24 mouse cellular contexts compared by ENCODE assay signal in genomic region chr19:16520608-16521007, GRCm38 (mm10).
DNase-seq lines count a peak whose midpoint lies in the region; ATAC-seq and TF ChIP-seq lines count a peak whose summit lies in the region.
"Had no signal": no experiment of that assay in that cellular context is flagged by ENCODE, and none has a peak within 500 bp of the region (broad histone marks: within the 10 kb centered on the region; RNA-seq: fewer than 3 reads in every experiment).

No protein-coding gene starts in this region.

- DNase-seq in liver, embryonic 14.5 days (ENCODE audit: low read depth in 3 of 3, low spot score in 3 of 3) = no peak
- DNase-seq in left cerebral cortex, adult 9 months (ENCODE audit: low spot score in 2 of 2) = no peak
- DNase-seq in lung, postnatal 0 days (ENCODE audit: low spot score) = no peak
- DNase-seq in kidney, adult 9 months = no peak
- DNase-seq: adrenal gland, adult 2 months; adrenal gland, postnatal 10 days; adrenal gland, postnatal 25 days; cerebellum, adult 11 months; cerebellum, adult 18-20 months; cerebellum, adult 8-10 months; cerebellum, adult 9-11 months; cerebellum, postnatal 14 days; cerebellum, postnatal 36 days; embryo, embryonic 11 days had no signal

- no peak for TF ChIP-seq CTCF in liver, embryonic 14.5 days (IDR thresholded peaks at IDR 0.05; ENCODE audit: low read depth)
- TF ChIP-seq CTCF in lung, postnatal 0 days (IDR thresholded peaks at IDR 0.05) = no peak

- peak; percentile 56; the same call in 1 of the 2 replicates for ATAC-seq in liver, embryonic 14.5 days (ENCODE audit: insufficient read depth)
- no peak for ATAC-seq in liver, embryonic 12.5 days
- ATAC-seq in erythroblast, adult 5-6 weeks (replicated peaks; ENCODE audit: low FRiP score, poor library complexity, severe bottlenecking) = peak; percentile 40
- ATAC-seq in erythroid progenitor cell, adult 5-6 weeks (replicated peaks; ENCODE audit: low FRiP score, poor library complexity, severe bottlenecking) = 0 out of 2 replicates have a peak, but pooled peaks have one; percentile 56
- peak; percentile 50 for ATAC-seq in megakaryocyte progenitor cell, adult 5-6 weeks (replicated peaks; ENCODE audit: poor library complexity)
- no peak for ATAC-seq in lung, postnatal 0 days
- ATAC-seq: forebrain, embryonic 14.5 days; forebrain, embryonic 16.5 days had no signal

- no peaks in the 10 kb centered on the region for H3K36me3 ChIP-seq in liver, embryonic 14.5 days (replicated peaks; ENCODE audit: control insufficient read depth, insufficient read depth, low read depth)
- H3K36me3 ChIP-seq in liver, embryonic 12.5 days = no peaks in the 10 kb centered on the region
- no peaks in the 10 kb centered on the region for H3K36me3 ChIP-seq in lung, postnatal 0 days (ENCODE audit: insufficient read depth, low read length)
- H3K36me3 ChIP-seq: embryonic facial prominence, embryonic 13.5 days; embryonic facial prominence, embryonic 15.5 days; forebrain, embryonic 10.5 days; forebrain, embryonic 12.5 days had no signal

- no peak overlapping the region for H3K27ac ChIP-seq in liver, embryonic 14.5 days
- H3K27ac ChIP-seq in liver, embryonic 12.5 days = no peak overlapping the region
- H3K27ac ChIP-seq in lung, postnatal 0 days (ENCODE audit: low read length) = no peak overlapping the region
- H3K27ac ChIP-seq: embryonic facial prominence, embryonic 13.5 days; embryonic facial prominence, embryonic 15.5 days; forebrain, embryonic 10.5 days; forebrain, embryonic 12.5 days had no signal

- H3K9ac ChIP-seq in liver, embryonic 14.5 days (replicated peaks) = no peak overlapping the region
- no peak overlapping the region for H3K9ac ChIP-seq in liver, embryonic 12.5 days
- H3K9ac ChIP-seq in lung, postnatal 0 days (replicated peaks; ENCODE audit: low read depth) = no peak overlapping the region
- H3K9ac ChIP-seq: embryonic facial prominence, embryonic 13.5 days; embryonic facial prominence, embryonic 15.5 days; forebrain, embryonic 12.5 days had no signal

- peaks cover 0 to 12% of the 10 kb centered on the region in 2 experiments; a peak in 3 of 4 replicates for H3K4me1 ChIP-seq in liver, embryonic 14.5 days (replicated peaks; ENCODE audit: control insufficient read depth in 2 of 2, insufficient read depth in 2 of 2, low read length in 1 of 2)
- peaks cover 24% of the 10 kb centered on the region; the same call in 1 of the 2 replicates for H3K4me1 ChIP-seq in liver, embryonic 12.5 days
- no peaks in the 10 kb centered on the region for H3K4me1 ChIP-seq in lung, postnatal 0 days (ENCODE audit: insufficient read depth, low read depth, low read length)
- H3K4me1 ChIP-seq: embryonic facial prominence, embryonic 13.5 days; embryonic facial prominence, embryonic 15.5 days; forebrain, embryonic 12.5 days had no signal

- H3K4me3 ChIP-seq in liver, embryonic 14.5 days (ENCODE audit: insufficient read depth in 1 of 2, low read depth in 2 of 2, low read length in 2 of 2) = no peak overlapping the region
- H3K4me3 ChIP-seq in liver, embryonic 12.5 days = no peak overlapping the region
- H3K4me3 ChIP-seq in lung, postnatal 0 days (ENCODE audit: low read depth, low read length) = no peak overlapping the region
- H3K4me3 ChIP-seq: embryonic facial prominence, embryonic 13.5 days; embryonic facial prominence, embryonic 15.5 days; forebrain, embryonic 10.5 days; forebrain, embryonic 12.5 days had no signal

- H3K27me3 ChIP-seq in liver, embryonic 14.5 days (ENCODE audit: control insufficient read depth, insufficient read depth, low read length) = no peaks in the 10 kb centered on the region
- no peaks in the 10 kb centered on the region for H3K27me3 ChIP-seq in liver, embryonic 12.5 days (replicated peaks)
- H3K27me3 ChIP-seq in lung, postnatal 0 days (replicated peaks; ENCODE audit: insufficient read depth, low read length) = no peaks in the 10 kb centered on the region
- H3K27me3 ChIP-seq: embryonic facial prominence, embryonic 13.5 days; embryonic facial prominence, embryonic 15.5 days; forebrain, embryonic 12.5 days had no signal

- peak; percentile 34; the same call in 1 of the 2 replicates for TF ChIP-seq EP300 in liver, embryonic 14.5 days (IDR thresholded peaks at IDR 0.05; ENCODE audit: low read depth)
- TF ChIP-seq EP300 in lung, postnatal 0 days (IDR thresholded peaks at IDR 0.05) = no peak

- 47% methylated on average over 3 of the region's 3 CpGs for WGBS in liver, embryonic 14.5 days (ENCODE audit: insufficient replicate concordance)
- 40% methylated on average over 3 of the region's 3 CpGs for WGBS in liver, embryonic 12.5 days (ENCODE audit: insufficient replicate concordance)
- WGBS in lung, postnatal 0 days = 84% methylated on average over 3 of the region's 3 CpGs

- no peak overlapping the region for H3K4me2 ChIP-seq in liver, embryonic 14.5 days (ENCODE audit: low read depth)
- H3K4me2 ChIP-seq in liver, embryonic 12.5 days = no peak overlapping the region
- H3K4me2 ChIP-seq in lung, postnatal 0 days (replicated peaks; ENCODE audit: low read depth, low read length) = no peak overlapping the region
- H3K4me2 ChIP-seq: embryonic facial prominence, embryonic 13.5 days; embryonic facial prominence, embryonic 15.5 days; forebrain, embryonic 12.5 days had no signal

- no peaks in the 10 kb centered on the region for H3K9me3 ChIP-seq in liver, embryonic 14.5 days (ENCODE audit: control insufficient read depth, low read length)
- no peaks in the 10 kb centered on the region for H3K9me3 ChIP-seq in liver, embryonic 12.5 days (replicated peaks)
- no peaks in the 10 kb centered on the region for H3K9me3 ChIP-seq in lung, postnatal 0 days (ENCODE audit: low read length)
- H3K9me3 ChIP-seq: embryonic facial prominence, embryonic 13.5 days; embryonic facial prominence, embryonic 15.5 days; forebrain, embryonic 10.5 days; forebrain, embryonic 12.5 days had no signal

Comparison
In these comparisons a context has a peak if more than half of its experiments do, and no peak if none do; other contexts are left out.
1. ATAC-seq: peak in liver, embryonic 14.5 days (single experiment), erythroblast, adult 5-6 weeks (single experiment), erythroid progenitor cell, adult 5-6 weeks (single experiment) and megakaryocyte progenitor cell, adult 5-6 weeks (single experiment); none in liver, embryonic 12.5 days (single experiment) and lung, postnatal 0 days (single experiment).